Mouse (Mus musculus): ENCODE measurements around the gene Pard6b.
"Not testable (repeated sequence)": the region's sequence is repeated elsewhere in the genome, so short reads cannot be mapped to it uniquely, and the experiment has no call there.

Gene Pard6b

DNA sequence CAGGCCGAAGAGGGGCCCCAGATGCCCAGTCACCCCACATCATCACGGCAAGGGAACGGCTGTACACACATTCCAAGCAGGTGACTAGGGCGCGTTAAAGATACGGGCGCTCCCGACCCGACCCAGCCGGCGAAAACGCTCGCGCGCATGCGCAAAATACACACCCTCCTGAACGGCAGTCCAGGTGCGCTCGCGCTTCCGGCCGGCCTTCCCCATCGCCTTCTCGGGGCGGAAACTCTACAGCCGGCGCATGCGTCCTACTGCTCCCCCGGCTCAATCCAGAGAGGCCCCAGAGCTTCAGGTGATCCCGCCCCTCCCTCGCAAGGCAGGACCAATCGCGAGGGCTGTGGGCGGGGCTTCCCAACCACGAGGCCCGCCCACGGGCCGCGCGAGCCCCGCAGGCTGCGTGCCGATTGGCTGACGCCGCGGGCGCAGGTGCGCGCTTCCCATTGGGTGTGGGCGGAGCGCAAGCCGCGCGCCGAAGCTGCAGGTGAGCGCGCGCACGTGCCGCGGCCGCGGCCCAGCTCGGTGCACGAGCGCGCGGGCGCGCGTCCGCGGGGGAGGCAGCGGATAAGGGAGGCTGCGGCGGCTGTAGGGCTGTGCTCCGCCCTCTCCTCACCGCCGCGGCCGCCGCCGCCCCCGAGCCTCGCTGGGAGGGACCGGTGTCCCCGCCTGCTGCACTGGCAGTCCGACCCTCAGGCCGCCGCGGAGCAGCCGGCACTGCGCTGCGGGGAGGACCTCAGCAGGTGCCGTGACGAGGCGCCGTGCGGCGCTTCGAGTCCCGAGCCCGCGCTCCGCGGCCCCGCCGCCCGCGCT lies at the start of gene Pard6b:
Gene Pard6b (plus strand): TSS at position 574 of the 816 bp plus-strand sequence.
- peak; percentile 97 for DNase-seq (ENCODE audit: low read depth, low spot score)

- DNase-seq (ENCODE audit: low read depth, low spot score): no peak
Measured at GRCm38 (mm10) chr2:168031842-168032241, 49.0 kb upstream of the Pard6b start.

DNA sequence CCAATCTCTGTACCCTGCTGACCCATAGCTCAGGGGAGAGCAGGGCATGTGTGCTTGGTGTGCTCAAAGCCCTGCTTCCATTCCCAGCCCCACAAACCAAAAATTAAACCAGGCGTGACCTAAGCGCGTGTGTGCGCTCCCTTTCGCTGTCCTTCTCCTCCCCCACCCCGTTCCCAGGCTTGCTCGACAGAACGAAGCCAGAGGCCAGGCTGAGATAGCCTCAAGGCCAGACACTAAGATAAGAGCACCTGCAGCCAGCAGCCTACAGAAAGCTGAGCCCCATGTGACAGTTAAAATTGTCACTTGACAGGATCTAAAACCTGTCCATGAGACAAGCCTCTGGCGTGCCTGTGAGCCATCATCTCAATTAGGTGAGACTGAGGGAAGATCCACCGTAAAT lies 46.9 kb upstream of the Pard6b start:
- no peak for DNase-seq (ENCODE audit: low read depth, low spot score)

GRCm38 (mm10) chr2:168035907-168036306 lies 44.9 kb upstream of the Pard6b start:
- DNase-seq (ENCODE audit: low read depth, low spot score): no peak

- no peak for DNase-seq (ENCODE audit: low read depth, low spot score)
Measured at GRCm38 (mm10) chr2:168037063-168037462, 43.7 kb upstream of the Pard6b start.

DNA sequence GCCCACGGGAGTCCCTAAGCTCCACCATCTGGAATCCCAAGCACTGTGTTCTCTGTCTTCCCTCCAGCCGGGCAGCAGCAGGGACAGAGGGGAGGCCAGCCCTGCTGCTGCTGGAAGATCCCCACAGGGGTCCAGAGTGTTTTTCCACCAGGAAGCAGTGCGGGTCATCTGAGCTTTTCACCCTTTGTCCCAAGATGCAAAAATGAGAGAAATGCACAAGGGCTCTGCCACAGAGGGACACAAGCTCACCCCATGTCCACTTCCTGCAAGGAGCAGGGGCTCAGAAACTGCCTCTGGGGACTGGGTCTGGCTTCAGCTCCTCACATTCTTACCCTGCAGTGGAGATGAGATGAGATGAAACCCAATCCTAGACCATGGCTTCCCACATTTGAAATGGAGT lies 40.1 kb upstream of the Pard6b start:
- no peak for DNase-seq (ENCODE audit: low read depth, low spot score)

GRCm38 (mm10) chr2:168042019-168042418 lies 38.8 kb upstream of the Pard6b start:
- DNase-seq (ENCODE audit: low read depth, low spot score): no peak

DNA sequence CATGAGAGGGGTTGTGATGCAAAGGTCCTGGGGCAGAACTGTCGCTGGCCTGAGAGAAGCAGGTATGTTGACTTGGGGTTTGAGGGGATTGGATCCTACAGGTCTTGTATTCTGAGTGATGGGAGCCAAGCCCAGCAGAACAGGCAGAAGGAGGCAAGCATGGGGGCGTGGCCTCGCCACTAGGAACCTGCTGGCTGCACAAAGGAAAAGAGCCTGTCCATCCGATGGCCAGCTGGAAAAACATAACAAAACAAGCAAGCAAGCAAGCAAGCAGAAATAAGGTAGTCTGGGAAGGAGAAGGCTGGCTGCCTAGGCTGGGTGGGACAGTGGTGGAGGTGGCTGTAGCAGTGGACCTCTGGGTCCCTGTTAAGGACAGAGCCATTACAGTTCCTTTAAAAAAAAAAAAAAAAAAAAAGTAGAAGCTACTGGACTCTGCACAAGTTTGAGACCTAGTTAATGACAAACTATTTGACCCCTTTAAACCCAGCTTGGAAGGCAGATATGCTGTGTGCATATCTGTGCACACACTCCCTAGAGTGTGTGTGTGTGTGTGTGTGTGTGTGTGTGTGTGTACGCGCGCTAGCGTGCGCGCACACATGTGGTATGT lies 36.0 kb upstream of the Pard6b start:
- no peak for DNase-seq (ENCODE audit: low read depth, low spot score)

GRCm38 (mm10) chr2:168045357-168045756 lies 35.4 kb upstream of the Pard6b start:
- DNase-seq (ENCODE audit: low read depth, low spot score): no peak

DNA sequence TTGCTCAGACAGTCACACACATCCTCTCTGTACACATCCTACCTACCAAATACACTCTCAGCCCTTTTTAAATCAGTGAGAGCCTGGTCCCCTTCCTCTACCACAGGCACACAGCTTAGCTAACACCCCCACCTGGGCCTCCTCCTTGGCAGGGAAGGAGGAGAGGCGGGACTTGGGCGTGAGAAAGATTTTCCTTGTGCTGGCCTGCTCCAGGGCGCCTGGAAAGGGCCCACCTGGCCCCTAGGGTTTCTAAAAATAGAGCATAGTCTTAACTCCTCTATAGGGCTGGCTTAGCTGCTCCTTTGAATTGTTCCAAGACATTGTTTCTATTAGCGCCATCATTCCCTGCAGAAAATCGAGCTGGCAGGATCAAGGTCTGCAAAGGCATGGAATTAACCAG lies 35.0 kb upstream of the Pard6b start:
- DNase-seq (ENCODE audit: low read depth, low spot score): no peak

GRCm38 (mm10) chr2:168046467-168046866 lies 34.3 kb upstream of the Pard6b start:
- no peak for DNase-seq (ENCODE audit: low read depth, low spot score)

GRCm38 (mm10) chr2:168049002-168049635 lies 31.7 kb upstream of the Pard6b start:
- no peak for DNase-seq (ENCODE audit: low read depth, low spot score)

GRCm38 (mm10) chr2:168050000-168050942 lies 30.5 kb upstream of the Pard6b start:
- DNase-seq (ENCODE audit: low read depth, low spot score): no peak

DNA sequence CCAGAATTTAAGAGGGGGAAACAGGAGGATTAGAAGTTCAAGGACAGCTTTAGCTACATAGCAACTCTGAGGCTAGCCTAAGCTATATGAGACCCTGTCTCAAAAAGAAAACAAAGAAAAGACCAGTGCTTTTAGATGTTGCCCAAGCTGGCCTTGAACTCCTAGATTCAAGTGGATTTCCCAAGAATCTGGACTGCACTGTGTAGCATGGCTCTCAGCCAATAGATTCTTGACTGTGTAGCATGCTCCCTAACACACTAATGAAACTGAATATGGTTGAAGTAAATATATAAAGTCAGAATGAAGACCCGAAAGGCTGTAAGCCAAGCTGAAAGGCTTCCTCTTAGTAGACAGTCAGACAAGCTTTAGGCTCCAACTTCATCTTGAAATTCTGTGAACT lies 28.6 kb upstream of the Pard6b start:
- no peak for DNase-seq (ENCODE audit: low read depth, low spot score)

- peak; percentile 15 for DNase-seq (ENCODE audit: low read depth, low spot score)
Measured at GRCm38 (mm10) chr2:168052689-168053088, 28.1 kb upstream of the Pard6b start.

DNA sequence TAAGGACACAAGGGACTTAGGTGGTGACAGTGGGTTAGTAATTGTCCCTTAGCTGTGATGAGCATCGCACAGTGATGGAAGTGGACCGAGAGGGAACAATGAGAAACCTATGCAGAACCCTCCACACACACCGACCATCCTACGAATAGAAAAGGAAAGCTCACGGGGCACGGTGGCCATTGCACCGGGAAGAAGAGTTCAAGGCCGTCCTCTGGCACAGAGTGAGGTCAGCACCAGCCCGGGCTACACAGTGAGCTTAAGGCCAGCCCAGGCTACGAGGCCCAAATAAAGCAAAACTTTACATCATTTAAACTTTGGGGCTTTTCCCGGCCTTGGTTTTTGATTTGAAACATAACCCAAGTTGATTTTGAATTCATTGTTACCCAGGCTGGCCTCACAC lies 26.7 kb upstream of the Pard6b start:
- DNase-seq (ENCODE audit: low read depth, low spot score): no peak

DNA sequence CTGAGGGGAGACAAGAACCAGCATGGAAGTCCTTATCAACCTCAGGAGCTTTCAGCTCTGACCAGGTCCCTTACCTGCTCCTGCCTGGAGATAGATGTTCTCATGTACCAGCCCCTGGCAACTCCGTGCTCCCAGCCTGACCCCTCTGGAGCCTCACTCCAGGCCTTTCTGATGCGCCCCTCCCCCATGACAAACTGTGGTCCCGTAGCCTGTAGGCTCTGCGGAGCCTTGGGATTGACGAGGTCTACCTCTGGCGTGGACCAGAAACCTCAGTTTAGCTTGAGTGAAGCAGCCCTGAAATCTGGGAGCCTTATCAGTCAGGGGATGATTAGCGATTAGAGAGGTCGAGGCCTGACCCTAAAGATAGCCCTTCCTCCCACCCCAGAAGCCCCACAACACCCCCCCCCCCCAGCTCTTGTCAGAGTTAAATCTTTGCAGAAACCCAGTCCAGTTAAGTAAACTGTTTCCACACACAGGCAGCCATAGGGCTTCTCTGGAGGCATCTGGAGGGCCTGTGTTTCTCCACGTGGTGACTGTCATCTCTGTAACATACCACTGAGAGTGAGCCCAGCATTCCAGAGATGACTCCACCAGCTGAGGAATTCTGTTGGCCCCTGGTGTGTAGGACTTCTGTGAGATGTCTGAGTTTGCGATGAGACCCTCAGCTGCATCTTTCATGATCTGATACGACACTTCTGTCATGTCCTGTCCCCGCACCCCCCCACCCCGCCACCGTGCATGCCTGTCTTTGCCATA lies 24.7 kb upstream of the Pard6b start:
- DNase-seq (ENCODE audit: low read depth, low spot score): no peak

GRCm38 (mm10) chr2:168056666-168056933 lies 24.2 kb upstream of the Pard6b start:
- DNase-seq (ENCODE audit: low read depth, low spot score): no peak

DNA sequence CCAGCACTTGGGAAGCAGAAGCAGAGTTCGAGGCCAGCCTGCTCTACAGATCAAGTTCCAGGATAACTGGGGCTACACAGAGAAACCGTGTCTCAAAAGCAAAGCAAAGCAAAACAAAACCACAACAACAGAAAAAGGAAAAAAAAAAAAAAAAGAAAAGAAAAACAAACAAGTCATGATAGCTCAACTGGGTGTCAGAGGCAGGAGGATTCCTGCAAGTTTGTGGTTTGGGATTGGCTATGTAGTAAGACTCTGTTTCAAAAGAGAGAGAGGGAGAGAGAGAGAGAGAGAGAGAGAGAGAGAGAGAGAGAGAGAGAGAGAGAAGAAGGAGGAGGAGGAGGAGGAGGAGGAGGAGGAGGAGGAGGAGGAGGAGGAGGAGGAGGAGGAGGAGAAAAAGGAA lies 22.9 kb upstream of the Pard6b start:
- DNase-seq (ENCODE audit: low read depth, low spot score): not testable (repeated sequence)

DNA sequence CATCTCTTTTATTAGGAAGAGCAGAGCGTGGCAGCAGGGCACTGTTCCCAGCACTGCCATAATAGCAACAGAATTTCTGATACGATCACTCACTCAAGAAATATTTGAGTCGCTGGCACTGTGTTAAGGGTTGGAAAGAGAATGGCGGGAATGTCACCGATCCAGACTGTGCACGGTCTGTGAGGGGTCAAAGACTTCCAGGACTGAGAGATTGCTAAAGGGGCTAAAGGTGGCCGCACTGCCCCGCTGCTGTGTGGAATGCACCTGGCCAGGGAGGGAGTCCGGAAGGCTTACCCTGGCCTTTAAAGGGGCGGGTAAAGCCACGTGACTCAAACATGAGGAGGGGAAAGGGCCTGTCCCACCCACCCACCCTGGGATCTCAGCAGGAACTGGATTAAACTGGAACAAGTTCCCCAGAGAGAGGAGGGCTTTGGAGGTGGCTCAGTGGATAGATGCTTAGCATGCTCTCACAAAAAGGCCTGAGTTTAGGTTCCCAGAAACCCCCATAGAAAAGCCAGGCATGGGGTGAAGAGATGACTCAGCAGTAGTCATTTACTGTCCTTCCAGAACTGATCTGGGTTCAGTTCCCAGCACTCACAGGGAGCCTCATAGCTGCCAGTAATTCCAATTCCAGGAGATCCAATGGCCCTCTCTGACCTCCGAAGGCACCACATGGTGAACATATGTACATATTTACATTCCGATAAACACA lies 22.2 kb upstream of the Pard6b start:
- no peak for DNase-seq (ENCODE audit: low read depth, low spot score)

Measured in skeletal muscle tissue, adult 2 months (tissue).